26 mouse cellular contexts compared by ENCODE assay signal in the genomic region with DNA sequence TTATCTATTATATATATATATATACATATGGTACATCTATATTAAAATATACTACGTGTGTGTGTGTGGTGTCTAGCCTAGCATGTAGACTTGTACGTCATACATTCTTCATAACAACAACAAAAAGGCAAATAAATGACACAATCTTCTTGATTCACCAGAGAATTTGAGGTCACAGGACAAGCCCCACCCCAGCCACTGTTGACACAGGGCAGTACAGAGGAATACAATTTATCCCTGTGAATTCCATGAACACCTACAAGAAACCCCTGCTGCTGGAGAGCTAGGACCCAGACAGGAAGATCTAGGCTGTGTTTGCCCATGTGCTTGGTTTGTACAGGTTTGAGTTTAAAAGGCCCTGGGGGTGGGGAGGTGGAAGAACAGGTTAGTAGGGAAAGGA. TPM values are rescaled to one million over a fixed set of nuclear protein-coding genes. Genes with fewer than 3 reads are reported as not detected.
DNase-seq lines count a peak whose midpoint lies in the region; ATAC-seq and TF ChIP-seq lines count a peak whose summit lies in the region.
"Had no signal": no experiment of that assay in that cellular context is flagged by ENCODE, and none has a peak within 500 bp of the region (broad histone marks: within the 10 kb centered on the region; RNA-seq: fewer than 3 reads in every experiment).

No protein-coding gene starts in this region.

- no peak overlapping the region for H3K27ac ChIP-seq in intestine, embryonic 15.5 days
- no peak overlapping the region for H3K27ac ChIP-seq in intestine, postnatal 0 days (ENCODE audit: low read depth, low read length)
- no peak overlapping the region for H3K27ac ChIP-seq in lung, embryonic 16.5 days (ENCODE audit: low read length)
- H3K27ac ChIP-seq: forebrain, embryonic 13.5 days; hindbrain, embryonic 13.5 days; kidney, postnatal 0 days; limb, embryonic 10.5 days; limb, embryonic 15.5 days; midbrain, embryonic 15.5 days had no signal

- TF ChIP-seq POLR2A in lung, adult 2 months (IDR thresholded peaks at IDR 0.05; ENCODE audit: borderline replicate concordance, extremely low read depth, low read depth, low read length) = no peak

- WGBS in intestine, embryonic 15.5 days = 72% methylated on average over 2 of the region's 2 CpGs
- WGBS in intestine, postnatal 0 days = 68% methylated on average over 2 of the region's 2 CpGs
- WGBS in lung, embryonic 16.5 days = 76% methylated on average over 2 of the region's 2 CpGs
- 53% methylated on average over 2 of the region's 2 CpGs for WGBS in lung, adult 2 months

- DNase-seq in lung, adult 2 months = no peak
- DNase-seq in lung, postnatal 36 days = peak; percentile 40
- no peak for DNase-seq in retina, postnatal 1 day
- DNase-seq: adrenal gland, postnatal 25 days; B cell, adult 2 months; cerebellum, adult 2 months; cerebellum, postnatal 14 days; gastrocnemius, postnatal 25 days; heart, postnatal 4 days; kidney, adult 2 months; kidney, postnatal 4 days; right cerebral cortex, adult 18-20 months; spleen, adult 18-20 months; thymus, adult 2 months; thymus, postnatal 36 days had no signal

- H3K9ac ChIP-seq in intestine, embryonic 15.5 days = no peak overlapping the region
- H3K9ac ChIP-seq in intestine, postnatal 0 days (ENCODE audit: low read depth, low read length) = no peak overlapping the region
- no peak overlapping the region for H3K9ac ChIP-seq in lung, embryonic 16.5 days (ENCODE audit: low read length)
- H3K9ac ChIP-seq: forebrain, embryonic 13.5 days; heart, embryonic 12.5 days; hindbrain, embryonic 13.5 days; limb, embryonic 15.5 days; midbrain, embryonic 15.5 days had no signal

- TF ChIP-seq CTCF in intestine, postnatal 0 days (IDR thresholded peaks at IDR 0.05; ENCODE audit: low read depth) = no peak
- TF ChIP-seq CTCF in lung, adult 2 months (IDR thresholded peaks at IDR 0.05; ENCODE audit: insufficient read depth, low read length) = no peak

- H3K4me3 ChIP-seq in intestine, embryonic 15.5 days (replicated peaks) = no peak overlapping the region
- H3K4me3 ChIP-seq in intestine, postnatal 0 days (ENCODE audit: low read depth, low read length) = no peak overlapping the region
- no peak overlapping the region for H3K4me3 ChIP-seq in lung, embryonic 16.5 days (ENCODE audit: low read length)
- no peak overlapping the region for H3K4me3 ChIP-seq in lung, adult 2 months (replicated peaks; ENCODE audit: extremely low read depth, low read depth, low read length)
- H3K4me3 ChIP-seq: erythroblast, embryonic 14.5 days; forebrain, embryonic 13.5 days; heart, embryonic 12.5 days; hindbrain, embryonic 13.5 days; limb, embryonic 10.5 days; limb, embryonic 15.5 days; midbrain, embryonic 15.5 days had no signal

- H3K4me2 ChIP-seq in intestine, embryonic 15.5 days (replicated peaks) = no peak overlapping the region
- H3K4me2 ChIP-seq in intestine, postnatal 0 days (replicated peaks; ENCODE audit: low read depth) = no peak overlapping the region
- H3K4me2 ChIP-seq in lung, embryonic 16.5 days (ENCODE audit: low read depth, low read length) = no peak overlapping the region
- H3K4me2 ChIP-seq: forebrain, embryonic 13.5 days; heart, embryonic 12.5 days; hindbrain, embryonic 13.5 days; limb, embryonic 15.5 days; midbrain, embryonic 15.5 days had no signal

- H3K4me1 ChIP-seq in intestine, embryonic 15.5 days (replicated peaks) = no peaks in the 10 kb centered on the region
- H3K4me1 ChIP-seq in intestine, postnatal 0 days (replicated peaks; ENCODE audit: control insufficient read depth, insufficient read depth, low read length) = no peaks in the 10 kb centered on the region
- no peaks in the 10 kb centered on the region for H3K4me1 ChIP-seq in lung, embryonic 16.5 days (replicated peaks; ENCODE audit: control insufficient read depth, insufficient read depth, low read length)
- H3K4me1 ChIP-seq in lung, adult 2 months (ENCODE audit: control insufficient read depth, insufficient read depth, low read length) = peaks cover 8% of the 10 kb centered on the region
- H3K4me1 ChIP-seq: heart, embryonic 12.5 days; hindbrain, embryonic 13.5 days; limb, embryonic 10.5 days; limb, embryonic 15.5 days; midbrain, embryonic 15.5 days had no signal

- no peaks in the 10 kb centered on the region for H3K9me3 ChIP-seq in intestine, embryonic 15.5 days
- no peaks in the 10 kb centered on the region for H3K9me3 ChIP-seq in intestine, postnatal 0 days (ENCODE audit: control insufficient read depth)
- H3K9me3 ChIP-seq in lung, embryonic 16.5 days (ENCODE audit: control insufficient read depth, low read length) = no peaks in the 10 kb centered on the region
- H3K9me3 ChIP-seq: forebrain, embryonic 13.5 days; heart, embryonic 12.5 days; hindbrain, embryonic 13.5 days; limb, embryonic 10.5 days; limb, embryonic 15.5 days; midbrain, embryonic 15.5 days had no signal

- H3K36me3 ChIP-seq in intestine, embryonic 15.5 days = no peaks in the 10 kb centered on the region
- no peaks in the 10 kb centered on the region for H3K36me3 ChIP-seq in intestine, postnatal 0 days (ENCODE audit: control insufficient read depth, insufficient read depth)
- H3K36me3 ChIP-seq in lung, embryonic 16.5 days (ENCODE audit: control insufficient read depth, insufficient read depth, low read length) = no peaks in the 10 kb centered on the region
- H3K36me3 ChIP-seq: heart, embryonic 12.5 days; hindbrain, embryonic 13.5 days; limb, embryonic 10.5 days; limb, embryonic 15.5 days; midbrain, embryonic 15.5 days had no signal

- no peaks in the 10 kb centered on the region for H3K27me3 ChIP-seq in intestine, embryonic 15.5 days (replicated peaks)
- H3K27me3 ChIP-seq in intestine, postnatal 0 days (replicated peaks; ENCODE audit: control insufficient read depth, insufficient read depth, low read length) = no peaks in the 10 kb centered on the region
- no peaks in the 10 kb centered on the region for H3K27me3 ChIP-seq in lung, embryonic 16.5 days (ENCODE audit: control insufficient read depth, insufficient read depth, low read depth, low read length)
- H3K27me3 ChIP-seq: limb, embryonic 15.5 days; midbrain, embryonic 15.5 days had no signal

- ATAC-seq in intestine, embryonic 15.5 days = peak; percentile 56; the same call in 1 of the 2 replicates
- no peak for ATAC-seq in intestine, postnatal 0 days
- ATAC-seq in lung, embryonic 16.5 days (ENCODE audit: low read depth) = peak; percentile 28; the same call in 1 of the 2 replicates
- ATAC-seq: forebrain, embryonic 13.5 days; midbrain, embryonic 15.5 days had no signal

RNA-seq across cellular contexts. Expression of a gene that starts 9.2 kb away (rescaled TPM):
- 13.4 and 14.8 TPM in 2 replicates for polyA plus RNA-seq in intestine, embryonic 15.5 days (2015; fragmentation: Nextera tagmentation; extraction: Ambion mirVana)
- polyA plus RNA-seq in intestine, postnatal 0 days (2015; fragmentation: Nextera tagmentation; extraction: Ambion mirVana) = 11.0 and 11.8 TPM in 2 replicates
- 6.4 and 7.2 TPM in 2 replicates for polyA plus RNA-seq in lung, embryonic 16.5 days (2015; fragmentation: Nextera tagmentation; extraction: Ambion mirVana)
- polyA plus RNA-seq in lung, adult 2 months (2012; rRNA removed) = 3.4 and 6.4 TPM in 2 replicates
- polyA plus RNA-seq: erythroblast, embryonic 14.5 days had no signal
